Mouse (Mus musculus): ENCODE data around the gene Maff. TPM values are rescaled to one million over a fixed set of nuclear protein-coding genes. Genes with fewer than 3 reads are reported as not detected.

Gene Maff
- total and polyA plus RNA-seq, 3 experiments = 8.4 to 11.7 (median 10.1) TPM

- Histone ChIP-seq H3K36me3 (replicated peaks) (no peaks in the 10 kb centered on the region), H3K27me3 (ENCODE audit: insufficient read depth, low read length) (0 out of 2 replicates have a peak, but pooled peaks cover 7% of the 10 kb centered on the region), H3K4me3 (ENCODE audit: low read depth, low read length) (no peak overlapping the region), H3K9me3 (replicated peaks) (no peaks in the 10 kb centered on the region), H3K4me1 (ENCODE audit: insufficient read depth, low read depth, low read length) (peaks cover 16% of the 10 kb centered on the region)
- DNase-seq (ENCODE audit: low spot score) (no peak), ATAC-seq (ENCODE audit: extremely low read depth, insufficient number of reproducible peaks, low FRiP score, poor library complexity, severe bottlenecking) (no peak)
- no peak for TF ChIP-seq TAL1 (conservative IDR thresholded peaks at IDR 0.05; ENCODE audit: low read depth, low read length)
- TF ChIP-seq GATA2 (IDR thresholded peaks at IDR 0.05; ENCODE audit: borderline replicate concordance, low read depth, low read length) = no peak
- no peak for TF ChIP-seq CTCF (IDR thresholded peaks at IDR 0.05; ENCODE audit: low read depth, low read length)
- no peak for TF ChIP-seq GATA1 (IDR thresholded peaks at IDR 0.05; ENCODE audit: borderline replicate concordance, low read length)
- no peak for TF ChIP-seq POLR2AphosphoS5 (IDR thresholded peaks at IDR 0.05; ENCODE audit: insufficient replicate concordance, low read depth, low read length)
Measured at GRCm38 (mm10) chr15:79388171-79388570, 41.8 kb downstream of the Maff start.

DNA sequence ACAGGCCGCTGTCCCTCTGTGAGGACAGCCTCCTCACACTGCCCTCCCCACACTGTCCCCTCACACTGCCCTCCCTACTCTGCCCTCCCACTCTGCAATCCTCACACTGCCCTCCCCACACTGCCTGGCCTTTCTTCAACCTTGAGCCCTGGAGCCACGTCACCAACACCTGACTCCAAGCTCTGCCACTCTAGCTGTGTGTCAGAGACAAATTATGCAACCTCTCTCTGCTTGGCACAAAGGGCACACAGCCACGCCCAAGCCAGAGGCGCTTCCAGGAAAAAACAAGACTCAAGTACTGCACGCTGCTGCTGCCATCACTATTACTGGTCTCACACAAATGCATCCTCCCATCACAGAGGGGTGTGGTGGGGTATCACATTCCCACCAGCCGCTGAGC is 44.0 kb downstream of the Maff start:
- Histone ChIP-seq H3K27me3 (ENCODE audit: insufficient read depth, low read length) (0 out of 2 replicates have a peak, but pooled peaks cover 9% of the 10 kb centered on the region), H3K9me3 (replicated peaks) (no peaks in the 10 kb centered on the region), H3K4me3 (ENCODE audit: low read depth, low read length) (no peak overlapping the region), H3K36me3 (replicated peaks) (no peaks in the 10 kb centered on the region), H3K4me1 (ENCODE audit: insufficient read depth, low read depth, low read length) (peaks cover 15% of the 10 kb centered on the region)
- no peak for ATAC-seq (ENCODE audit: extremely low read depth, insufficient number of reproducible peaks, low FRiP score, poor library complexity, severe bottlenecking)
- TF ChIP-seq GATA1 (IDR thresholded peaks at IDR 0.05; ENCODE audit: borderline replicate concordance, low read length) (no peak), TAL1 (conservative IDR thresholded peaks at IDR 0.05; ENCODE audit: low read depth, low read length) (no peak), POLR2AphosphoS5 (IDR thresholded peaks at IDR 0.05; ENCODE audit: insufficient replicate concordance, low read depth, low read length) (no peak), CTCF (IDR thresholded peaks at IDR 0.05; ENCODE audit: low read depth, low read length) (no peak), GATA2 (IDR thresholded peaks at IDR 0.05; ENCODE audit: borderline replicate concordance, low read depth, low read length) (no peak)
- DNase-seq (ENCODE audit: low spot score) = no peak

DNA sequence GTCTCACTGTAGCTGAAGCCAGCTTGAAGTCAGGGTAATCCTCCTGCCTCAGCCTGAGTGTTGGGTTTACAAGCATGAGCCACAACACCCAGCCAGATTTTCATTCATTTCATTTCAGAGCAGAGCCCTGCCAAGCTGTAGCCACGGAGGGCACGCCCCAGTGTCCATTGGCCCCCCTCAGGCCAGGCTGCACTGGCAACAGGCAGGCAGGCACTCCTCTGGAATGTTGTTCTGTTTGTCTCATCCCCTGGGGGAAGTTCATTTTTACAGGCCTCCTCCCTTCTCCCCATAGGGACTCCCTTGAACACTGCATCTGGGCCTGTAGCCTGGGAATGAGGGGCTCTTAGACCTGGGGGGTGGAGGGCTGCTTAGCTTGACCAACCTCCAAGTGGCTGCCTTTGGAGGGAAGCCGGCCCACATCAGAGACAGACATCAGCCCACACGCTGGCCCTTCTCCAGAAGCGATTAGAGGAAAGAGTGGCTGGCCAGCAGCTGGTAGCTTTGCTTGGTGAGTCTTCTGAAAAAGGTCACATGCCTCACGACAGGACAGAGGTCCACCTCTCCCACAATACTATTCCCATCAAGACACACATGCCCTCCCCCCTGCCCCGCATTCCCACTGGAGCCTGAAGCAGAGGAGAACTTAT is 45.1 kb downstream of the Maff start:
- peaks cover 14% of the 10 kb centered on the region for H3K4me1 ChIP-seq (ENCODE audit: insufficient read depth, low read depth, low read length)
- DNase-seq (ENCODE audit: low spot score) = no peak

DNA sequence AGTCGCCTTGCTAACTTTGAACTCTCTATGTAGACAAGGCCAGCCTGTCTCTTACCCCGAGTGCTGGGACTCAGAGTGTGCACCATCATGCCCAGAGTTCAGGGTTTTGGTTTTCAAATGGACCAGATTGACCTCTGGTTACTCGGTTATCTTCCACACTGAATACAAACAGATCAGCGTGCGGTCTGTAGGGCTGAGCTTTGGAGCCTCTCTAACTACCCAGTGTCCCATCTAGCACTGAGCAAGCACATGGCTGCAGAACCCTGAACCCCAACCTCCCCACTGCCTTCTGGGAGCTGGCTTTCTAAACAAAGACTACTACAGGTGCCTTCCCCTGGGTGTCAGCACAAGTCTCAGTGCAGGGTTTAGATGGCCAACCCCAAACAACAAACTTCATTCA is 46.1 kb downstream of the Maff start:
- no peak for TF ChIP-seq CTCF (IDR thresholded peaks at IDR 0.05; ENCODE audit: low read depth, low read length)
- H3K4me1 ChIP-seq (ENCODE audit: insufficient read depth, low read depth, low read length) = peaks cover 10% of the 10 kb centered on the region
- H3K9me3 ChIP-seq (replicated peaks) = no peaks in the 10 kb centered on the region
- H3K36me3 ChIP-seq (replicated peaks) = no peaks in the 10 kb centered on the region
- H3K27me3 ChIP-seq (ENCODE audit: insufficient read depth, low read length) = 0 out of 2 replicates have a peak, but pooled peaks cover 10% of the 10 kb centered on the region
- ATAC-seq (ENCODE audit: extremely low read depth, insufficient number of reproducible peaks, low FRiP score, poor library complexity, severe bottlenecking) (no peak), DNase-seq (ENCODE audit: low spot score) (no peak)
- no peak overlapping the region for H3K4me3 ChIP-seq (ENCODE audit: low read depth, low read length)

More for the DNA sequence above, 45.1 kb downstream of the Maff start:
- Histone ChIP-seq H3K9me3 (replicated peaks) (no peaks in the 10 kb centered on the region), H3K27me3 (ENCODE audit: insufficient read depth, low read length) (0 out of 2 replicates have a peak, but pooled peaks cover 10% of the 10 kb centered on the region), H3K36me3 (replicated peaks) (no peaks in the 10 kb centered on the region), H3K4me3 (ENCODE audit: low read depth, low read length) (no peak overlapping the region)
- no peak for ATAC-seq (ENCODE audit: extremely low read depth, insufficient number of reproducible peaks, low FRiP score, poor library complexity, severe bottlenecking)
- TF ChIP-seq GATA1 (IDR thresholded peaks at IDR 0.05; ENCODE audit: borderline replicate concordance, low read length) (no peak), GATA2 (IDR thresholded peaks at IDR 0.05; ENCODE audit: borderline replicate concordance, low read depth, low read length) (no peak), TAL1 (conservative IDR thresholded peaks at IDR 0.05; ENCODE audit: low read depth, low read length) (no peak), POLR2AphosphoS5 (IDR thresholded peaks at IDR 0.05; ENCODE audit: insufficient replicate concordance, low read depth, low read length) (no peak), CTCF (IDR thresholded peaks at IDR 0.05; ENCODE audit: low read depth, low read length) (no peak)

- TF ChIP-seq TAL1 (conservative IDR thresholded peaks at IDR 0.05; ENCODE audit: low read depth, low read length) = no peak
- no peak for TF ChIP-seq CTCF (IDR thresholded peaks at IDR 0.05; ENCODE audit: low read depth, low read length)
- TF ChIP-seq POLR2AphosphoS5 (IDR thresholded peaks at IDR 0.05; ENCODE audit: insufficient replicate concordance, low read depth, low read length) = no peak
- no peak for TF ChIP-seq GATA1 (IDR thresholded peaks at IDR 0.05; ENCODE audit: borderline replicate concordance, low read length)
- TF ChIP-seq GATA2 (IDR thresholded peaks at IDR 0.05; ENCODE audit: borderline replicate concordance, low read depth, low read length) = no peak
- H3K36me3 ChIP-seq (replicated peaks) = no peaks in the 10 kb centered on the region
- no peaks in the 10 kb centered on the region for H3K9me3 ChIP-seq (replicated peaks)
- ATAC-seq (ENCODE audit: extremely low read depth, insufficient number of reproducible peaks, low FRiP score, poor library complexity, severe bottlenecking) (no peak), DNase-seq (ENCODE audit: low spot score) (no peak)
- peaks cover 8% of the 10 kb centered on the region for H3K4me1 ChIP-seq (ENCODE audit: insufficient read depth, low read depth, low read length)
- no peak overlapping the region for H3K4me3 ChIP-seq (ENCODE audit: low read depth, low read length)
- H3K27me3 ChIP-seq (ENCODE audit: insufficient read depth, low read length) = 0 out of 2 replicates have a peak, but pooled peaks cover 10% of the 10 kb centered on the region
Measured at GRCm38 (mm10) chr15:79393101-79393500, 46.7 kb downstream of the Maff start.

DNA sequence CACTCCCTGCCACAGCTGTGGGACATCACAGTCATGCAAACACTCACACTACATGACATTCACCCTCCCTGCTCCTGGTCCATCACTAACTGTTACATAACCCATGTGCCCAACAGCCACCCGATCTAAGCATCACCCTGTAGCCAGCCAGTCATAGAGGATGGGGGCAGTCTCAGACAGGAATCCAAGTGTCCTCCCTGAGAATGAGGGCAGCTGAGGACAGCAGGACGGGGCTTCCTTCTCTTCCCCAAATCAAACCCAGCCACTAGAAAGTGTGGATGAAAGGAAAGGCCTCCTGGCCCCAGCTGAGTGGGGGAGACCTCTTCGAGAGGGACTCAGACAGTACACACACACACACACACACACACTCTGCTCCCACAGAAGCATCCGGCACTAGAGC is 48.4 kb downstream of the Maff start:
- Histone ChIP-seq H3K27me3 (ENCODE audit: insufficient read depth, low read length) (peaks cover 12% of the 10 kb centered on the region; the same call in 1 of the 2 replicates), H3K9me3 (replicated peaks) (no peaks in the 10 kb centered on the region), H3K4me1 (ENCODE audit: insufficient read depth, low read depth, low read length) (peaks cover 6% of the 10 kb centered on the region; the same call in 1 of the 2 replicates), H3K36me3 (replicated peaks) (no peaks in the 10 kb centered on the region), H3K4me3 (ENCODE audit: low read depth, low read length) (no peak overlapping the region)
- TF ChIP-seq GATA1 (IDR thresholded peaks at IDR 0.05; ENCODE audit: borderline replicate concordance, low read length) (no peak), GATA2 (IDR thresholded peaks at IDR 0.05; ENCODE audit: borderline replicate concordance, low read depth, low read length) (no peak), TAL1 (conservative IDR thresholded peaks at IDR 0.05; ENCODE audit: low read depth, low read length) (no peak)
- DNase-seq (ENCODE audit: low spot score) (no peak), ATAC-seq (ENCODE audit: extremely low read depth, insufficient number of reproducible peaks, low FRiP score, poor library complexity, severe bottlenecking) (no peak)
